Mouse (Mus musculus): ENCODE data around the gene Iqsec3.
"Not testable (repeated sequence)": the region's sequence is repeated elsewhere in the genome, so short reads cannot be mapped to it uniquely, and the experiment has no call there.

Iqsec3 gene

DNA sequence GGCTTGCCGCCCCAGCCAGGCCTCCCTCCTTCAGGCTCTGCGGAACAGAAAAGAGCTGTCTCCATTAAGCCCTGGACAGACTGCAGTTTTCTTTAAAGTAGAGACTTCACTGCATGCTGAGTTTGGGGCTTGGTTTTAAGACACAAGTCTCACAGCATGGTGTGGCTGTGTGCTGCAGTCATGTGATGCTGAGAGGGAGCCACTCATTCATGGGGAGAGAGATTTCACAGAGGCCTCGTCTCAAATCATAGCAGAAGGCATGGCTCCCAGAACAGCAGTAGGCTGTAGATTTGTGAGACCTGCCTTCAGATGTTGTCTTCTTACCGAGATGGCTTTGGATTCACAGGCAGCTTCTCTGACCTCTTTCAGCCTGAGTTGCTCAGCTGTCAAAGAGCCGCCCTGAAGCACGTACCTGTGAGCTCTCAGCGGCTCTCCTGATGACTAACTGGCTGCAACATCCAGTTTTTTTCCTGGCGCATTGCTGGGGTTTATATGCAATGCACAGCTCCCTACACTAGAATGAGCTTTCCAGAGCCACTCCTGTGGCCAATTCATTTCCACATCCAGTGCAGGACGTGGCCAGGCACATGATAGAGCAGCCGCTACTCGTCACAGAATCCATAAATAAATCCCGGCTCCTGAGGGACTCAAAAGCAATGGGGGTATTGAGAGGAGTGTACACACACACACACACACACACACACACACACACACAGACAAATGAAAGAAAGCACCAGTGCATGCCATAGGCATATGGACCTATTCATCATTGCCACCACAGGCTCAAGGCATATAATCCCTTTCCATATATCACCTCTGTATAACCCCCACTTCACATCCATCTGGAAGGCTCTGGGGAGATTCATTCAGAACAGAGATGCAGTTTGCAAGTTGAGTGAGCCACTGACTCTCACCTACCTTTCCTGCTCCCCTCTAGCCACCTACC lies 18.7 kb downstream of the Iqsec3 start:
- DNase-seq (ENCODE audit: low spot score): no peak

DNA sequence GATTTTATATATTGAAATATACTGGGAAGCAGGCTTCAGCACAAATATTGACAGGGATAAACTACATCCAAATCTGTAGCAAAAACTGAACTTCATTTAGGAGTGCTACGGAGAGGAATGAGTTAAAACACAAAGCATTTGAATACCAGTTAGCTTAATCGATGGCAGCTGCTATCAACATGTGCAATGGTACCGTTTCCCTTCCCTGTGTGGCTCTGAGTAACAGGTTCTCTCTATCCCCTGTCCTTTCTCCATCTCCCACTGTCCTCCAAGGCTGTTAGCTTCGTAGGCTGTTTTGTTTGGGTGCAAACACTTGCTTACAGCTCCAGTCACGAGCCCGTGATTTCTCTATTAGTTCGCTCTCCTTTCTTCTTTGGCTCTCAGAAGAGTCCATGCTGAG lies 19.7 kb downstream of the Iqsec3 start:
- DNase-seq (ENCODE audit: low spot score): no peak

DNA sequence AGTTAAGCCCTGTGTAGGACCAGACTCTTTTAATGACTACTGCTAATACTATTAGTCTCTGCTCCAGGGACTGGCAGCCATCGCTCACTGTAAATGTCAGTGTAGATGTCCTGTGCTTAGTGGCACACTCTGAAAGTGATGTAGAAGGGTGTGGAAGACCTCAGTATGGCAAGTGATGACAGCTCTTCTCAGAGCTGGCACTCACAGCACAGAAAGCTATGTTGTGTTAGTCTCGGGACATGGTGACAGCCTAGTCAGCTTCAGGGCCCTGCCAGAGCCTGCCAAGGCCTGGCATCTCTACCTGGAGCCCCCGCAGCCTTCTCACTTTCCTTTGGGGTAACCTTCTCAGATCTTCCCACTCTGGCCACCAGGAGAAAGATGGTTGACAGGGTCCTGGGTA lies 21.8 kb downstream of the Iqsec3 start:
- DNase-seq (ENCODE audit: low spot score): no peak

DNA sequence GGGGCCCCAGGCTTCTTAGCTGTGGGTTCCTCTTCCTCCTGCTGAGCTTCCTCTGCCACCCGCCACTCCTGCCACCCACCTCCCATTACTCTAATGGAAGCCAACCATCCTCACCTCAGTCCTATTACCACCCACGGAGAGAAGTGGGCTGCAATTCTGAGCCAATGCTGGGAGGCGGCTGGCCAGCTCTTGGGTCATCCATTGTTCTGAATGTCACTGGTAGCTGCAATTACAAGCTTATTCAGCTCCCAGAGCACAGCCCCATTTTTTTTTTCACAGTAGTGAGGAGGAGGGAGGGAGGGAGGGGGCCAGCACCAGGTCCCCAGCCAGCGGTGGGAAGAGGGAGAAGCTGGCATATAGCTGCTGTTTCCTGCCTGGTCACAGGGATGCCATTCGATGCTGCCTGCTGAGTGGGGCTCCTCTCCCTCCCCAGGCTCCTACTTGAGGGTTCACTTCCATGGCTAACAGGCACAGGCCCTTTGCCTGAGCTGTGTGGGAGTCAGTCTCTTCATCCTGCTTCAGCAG lies 32.7 kb downstream of the Iqsec3 start:
- DNase-seq (ENCODE audit: low spot score): no peak

DNA sequence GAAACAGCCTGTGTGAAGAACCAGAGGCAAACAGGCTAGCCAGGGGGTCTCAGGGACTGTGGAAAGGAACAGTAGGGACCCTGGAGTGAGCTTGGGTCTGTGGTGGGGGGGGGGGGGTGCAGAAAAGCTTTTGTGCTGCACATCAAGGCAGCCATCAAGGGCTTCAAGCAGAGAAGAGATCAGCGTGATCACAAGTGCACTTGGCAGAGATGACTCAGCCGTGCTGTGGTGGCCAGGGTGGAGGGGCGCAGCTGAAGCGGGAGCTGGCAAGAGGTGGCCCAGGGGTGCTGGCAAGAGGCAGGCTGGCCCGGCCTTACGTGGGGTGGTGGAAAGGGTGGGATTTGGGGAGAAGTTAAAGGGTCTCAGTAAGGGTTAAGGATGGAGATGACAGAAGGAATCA lies 48.6 kb downstream of the Iqsec3 start:
- DNase-seq (ENCODE audit: low spot score): no peak

DNA sequence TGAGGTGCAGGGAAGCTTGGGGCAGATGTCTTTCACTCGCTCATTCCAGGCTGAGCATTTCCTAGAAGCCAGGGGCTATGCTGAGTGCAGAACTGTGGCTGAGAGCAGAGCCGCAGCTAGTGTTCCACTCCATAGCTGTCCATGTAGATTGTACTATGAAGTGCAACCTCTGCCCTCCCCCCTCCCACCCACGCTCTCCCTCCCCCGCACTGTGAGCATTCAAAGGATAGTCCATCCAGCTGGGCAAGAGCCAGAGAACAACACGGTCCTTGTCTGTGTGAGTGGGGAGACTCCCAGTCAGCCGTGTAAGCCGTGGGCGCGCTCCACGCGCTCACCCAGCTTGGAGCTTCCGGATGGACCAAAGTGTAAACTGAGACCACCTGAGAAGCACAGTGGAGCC lies 49.1 kb downstream of the Iqsec3 start:
- DNase-seq (ENCODE audit: low spot score): no peak

DNA sequence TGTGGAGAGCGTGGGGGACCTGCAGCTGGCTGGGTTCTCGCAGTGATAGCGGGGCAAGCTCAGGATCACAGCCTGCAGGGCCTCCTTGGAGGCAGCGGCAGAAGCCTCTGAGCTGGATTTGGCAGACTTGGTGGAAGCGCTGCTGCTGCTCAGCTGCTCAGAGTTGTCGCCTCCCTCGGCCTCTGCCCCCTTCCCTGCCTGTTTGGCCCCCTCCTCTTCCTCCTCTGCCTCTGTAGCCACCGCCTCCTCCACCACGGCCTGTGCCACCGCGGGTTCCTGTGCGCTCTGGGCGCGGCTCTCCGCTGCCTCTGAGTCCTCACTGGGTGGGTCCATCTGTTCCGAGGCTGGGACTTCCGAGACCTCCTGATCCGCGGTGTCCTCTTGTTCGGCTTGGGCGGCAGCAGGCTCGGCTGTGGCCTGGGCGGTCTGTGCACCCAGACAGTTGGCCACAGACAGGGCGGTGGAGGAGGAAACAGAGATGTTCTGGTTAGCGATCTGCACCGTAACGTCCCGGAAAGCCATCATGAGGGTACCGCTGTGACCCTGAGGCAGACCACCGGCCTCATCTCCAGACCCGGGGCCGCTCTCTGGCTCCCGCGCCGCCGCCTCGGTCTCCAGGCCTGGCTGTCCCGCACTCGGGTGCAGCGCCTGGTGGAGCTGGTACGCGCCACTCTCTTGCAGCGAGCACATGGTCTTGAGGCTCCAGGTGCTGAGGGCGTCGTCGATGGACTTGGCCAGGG lies 60.8 kb downstream of the Iqsec3 start:
- DNase-seq (ENCODE audit: low spot score): no peak

DNA sequence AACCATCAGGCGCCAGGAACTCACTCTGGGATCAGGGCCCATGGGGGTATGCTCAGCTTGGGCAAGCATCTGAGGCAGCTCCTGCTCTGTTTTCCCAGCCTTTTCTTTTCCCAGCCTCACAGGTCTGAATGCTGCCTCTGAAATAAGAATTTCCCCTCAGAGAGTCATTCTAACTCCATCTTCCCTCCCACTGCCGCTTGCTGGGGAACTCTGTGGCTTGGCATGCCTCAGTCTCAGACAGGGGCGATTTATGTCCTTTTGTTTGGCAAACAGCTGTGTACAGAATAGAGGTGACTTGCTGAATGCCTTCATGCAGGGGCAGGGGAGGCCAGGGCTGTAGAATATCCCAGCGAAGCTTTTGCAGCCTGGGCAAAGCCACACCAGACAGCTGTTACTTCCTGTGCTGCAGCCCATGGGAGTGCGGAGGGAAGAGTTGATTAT lies 65.9 kb downstream of the Iqsec3 start:
- no peak for DNase-seq (ENCODE audit: low spot score)

DNA sequence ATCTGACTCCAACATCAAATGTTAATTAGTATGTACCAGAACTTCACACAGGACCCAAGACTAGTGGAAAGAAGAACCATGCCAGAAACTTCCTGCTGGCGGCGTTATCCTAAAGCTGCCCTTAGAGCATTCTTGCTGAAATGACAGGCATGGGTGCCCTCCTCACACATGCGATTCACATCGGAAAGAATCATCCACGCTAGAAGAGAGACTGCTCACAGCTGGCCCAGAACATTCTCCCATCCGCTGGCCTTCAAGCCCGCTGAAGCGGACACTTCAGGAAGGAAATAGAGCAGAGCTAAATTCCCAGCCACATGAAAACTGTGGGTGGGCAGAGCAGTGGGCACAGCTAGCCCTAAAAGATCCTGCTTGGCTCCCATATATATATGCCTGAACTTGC lies 68.2 kb downstream of the Iqsec3 start:
- no peak for DNase-seq (ENCODE audit: low spot score)

DNA sequence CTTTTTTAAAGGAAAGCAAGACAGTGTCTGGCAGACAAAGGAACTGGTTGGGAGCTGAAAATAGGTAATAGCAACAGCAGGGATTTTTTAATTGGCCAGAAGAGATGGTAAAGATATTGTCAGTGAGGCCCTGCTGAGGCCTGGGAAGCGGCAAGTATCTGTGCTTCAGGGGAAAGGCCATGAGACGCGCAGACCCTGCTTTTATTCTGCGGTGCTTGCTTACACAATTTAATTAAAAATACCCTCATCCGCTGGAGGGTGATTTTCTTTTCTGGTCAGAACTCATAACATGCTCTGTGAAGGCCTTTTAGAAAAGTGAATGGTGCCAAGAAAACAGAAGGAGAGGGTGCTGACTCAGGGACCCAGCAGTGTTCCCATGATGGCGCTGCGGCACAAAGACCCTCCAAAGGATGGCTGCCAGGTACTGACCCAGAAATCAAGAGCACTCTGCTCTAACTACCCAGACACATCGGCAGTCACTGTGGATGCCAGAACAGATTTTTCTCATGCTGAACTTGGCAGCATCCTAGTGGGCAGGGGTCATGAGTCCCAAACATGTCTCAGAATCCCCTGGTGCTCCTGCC lies 70.7 kb downstream of the Iqsec3 start:
- no peak for DNase-seq (ENCODE audit: low spot score)

DNA sequence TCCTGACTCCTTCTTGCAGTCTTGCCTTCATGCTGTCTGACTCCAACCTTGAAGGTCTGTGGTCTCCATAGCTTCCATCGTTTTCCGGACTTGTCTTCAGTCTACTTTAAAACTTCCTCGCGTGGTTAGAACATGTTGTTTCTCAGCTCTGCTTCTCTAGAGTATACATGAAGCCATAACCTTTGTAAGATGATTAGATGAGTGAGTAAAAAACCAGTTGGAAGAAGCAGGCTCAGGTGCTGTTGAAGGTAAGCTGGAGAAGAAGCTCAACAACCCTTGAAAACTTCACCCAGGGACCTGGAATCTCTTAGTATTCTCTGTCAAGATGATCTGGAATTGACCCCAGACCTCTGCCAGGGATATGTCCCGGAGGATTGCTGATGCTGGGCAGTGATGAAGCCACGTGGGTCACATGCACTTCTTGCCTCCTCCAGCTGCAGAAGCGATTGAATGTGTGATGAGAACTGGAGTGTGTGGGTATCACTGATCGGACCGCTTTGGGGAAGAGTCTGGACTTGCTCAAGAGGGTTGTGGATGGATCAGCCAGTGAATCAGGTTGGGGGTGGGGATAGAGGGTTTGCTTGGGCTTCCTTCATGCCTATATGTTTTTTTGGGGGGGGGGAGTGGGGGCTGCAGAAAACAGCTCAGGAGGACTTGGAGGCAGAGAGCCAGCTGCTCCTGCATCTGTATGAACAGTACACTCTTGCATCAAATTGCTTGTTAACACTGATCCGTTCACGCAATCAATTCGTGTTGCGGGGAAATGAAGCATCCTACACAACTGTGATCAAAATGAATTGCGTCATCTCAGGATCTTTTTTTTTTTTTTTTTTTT lies 71.4 kb downstream of the Iqsec3 start:
- DNase-seq (ENCODE audit: low spot score): no peak

DNA sequence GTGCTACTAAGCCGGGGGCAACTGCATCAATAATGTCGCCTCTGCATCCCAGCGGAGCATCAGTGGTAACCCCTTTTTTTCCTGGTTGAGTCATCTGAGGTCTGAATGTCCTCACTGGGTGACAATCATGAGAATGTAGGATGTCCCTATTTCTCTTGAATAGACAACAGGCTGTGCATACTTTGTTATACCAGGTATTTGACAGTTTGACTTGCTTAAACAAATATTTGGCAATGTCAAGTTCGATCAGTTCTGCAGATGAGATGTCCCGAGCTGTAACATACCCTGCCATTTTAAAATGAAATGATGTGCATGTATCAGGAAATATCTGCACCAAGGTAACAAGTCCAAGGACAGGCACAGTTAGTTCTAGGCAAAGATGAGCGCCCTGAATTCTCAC lies 72.3 kb downstream of the Iqsec3 start:
- no peak for DNase-seq (ENCODE audit: low spot score)

DNA sequence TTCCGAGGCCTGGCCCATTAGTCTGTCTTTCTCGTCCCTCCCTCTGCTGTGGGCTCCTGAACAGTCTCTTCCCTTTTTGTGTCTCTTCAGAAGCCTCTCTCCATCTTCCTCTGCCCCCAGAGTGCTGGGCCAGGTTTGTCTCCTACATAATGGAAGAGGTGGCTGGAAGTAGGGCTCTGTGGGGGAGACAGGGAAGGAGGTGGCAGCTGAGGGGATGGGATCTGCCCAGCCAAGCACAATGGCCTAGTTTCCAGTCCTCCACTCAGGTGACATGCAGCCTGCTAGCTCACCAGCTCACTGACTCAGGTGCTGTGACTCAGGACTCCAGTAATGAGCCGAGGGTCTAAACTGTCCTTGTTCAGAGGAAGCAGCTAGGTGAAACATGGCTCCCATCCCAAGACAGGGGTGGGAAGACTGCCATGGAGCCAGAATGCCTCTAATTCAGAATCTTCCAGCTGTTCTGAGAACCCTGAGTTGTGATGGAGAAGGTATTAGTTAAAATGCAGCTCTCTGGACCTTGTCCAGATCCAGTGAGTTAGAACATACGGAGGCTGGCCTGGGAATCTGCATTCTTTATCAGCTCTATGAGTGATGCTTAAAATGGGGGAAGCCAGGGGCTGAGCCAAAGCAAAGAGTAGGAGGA lies 80.7 kb downstream of the Iqsec3 start:
- DNase-seq (ENCODE audit: low spot score): no peak

DNA sequence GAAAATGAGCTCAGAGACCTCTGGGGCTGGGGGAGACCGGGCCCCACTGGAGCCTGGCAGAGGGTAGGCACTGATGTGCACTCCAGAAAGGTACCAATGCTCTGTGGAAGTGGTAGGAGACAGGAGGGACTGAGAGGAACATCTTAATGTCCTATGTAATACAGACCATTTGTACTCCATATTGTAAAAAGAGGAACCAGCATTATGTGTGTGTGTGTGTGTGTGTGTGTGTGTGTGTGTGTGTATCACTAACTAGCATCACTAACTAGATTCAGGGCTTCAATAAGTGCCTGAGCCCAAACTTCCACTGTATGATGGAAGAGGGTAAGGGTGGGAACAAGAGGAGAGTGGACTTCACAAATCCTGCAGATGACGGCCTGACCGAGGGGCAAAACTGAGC lies 88.1 kb downstream of the Iqsec3 start:
- no peak for DNase-seq (ENCODE audit: low spot score)

DNA sequence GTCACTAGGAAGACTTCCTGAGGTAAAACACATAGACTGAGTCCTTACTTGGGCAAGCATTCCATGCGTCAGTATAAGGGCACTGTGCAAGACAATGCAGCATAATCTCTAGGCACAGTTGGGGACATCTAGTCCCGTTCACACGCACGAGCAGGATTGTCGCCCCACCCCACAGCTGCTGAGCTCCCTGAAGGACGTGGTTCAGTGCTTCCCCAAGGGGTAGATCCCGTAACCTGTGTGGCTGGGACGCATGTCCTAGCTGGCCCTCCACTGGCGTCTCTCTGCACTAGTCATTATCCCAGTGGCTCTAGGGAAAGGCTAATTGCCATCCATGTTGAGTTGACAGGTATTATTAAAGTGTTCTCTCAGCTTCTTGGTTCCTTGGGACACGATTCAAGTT lies 91.4 kb downstream of the Iqsec3 start:
- no peak for DNase-seq (ENCODE audit: low spot score)

DNA sequence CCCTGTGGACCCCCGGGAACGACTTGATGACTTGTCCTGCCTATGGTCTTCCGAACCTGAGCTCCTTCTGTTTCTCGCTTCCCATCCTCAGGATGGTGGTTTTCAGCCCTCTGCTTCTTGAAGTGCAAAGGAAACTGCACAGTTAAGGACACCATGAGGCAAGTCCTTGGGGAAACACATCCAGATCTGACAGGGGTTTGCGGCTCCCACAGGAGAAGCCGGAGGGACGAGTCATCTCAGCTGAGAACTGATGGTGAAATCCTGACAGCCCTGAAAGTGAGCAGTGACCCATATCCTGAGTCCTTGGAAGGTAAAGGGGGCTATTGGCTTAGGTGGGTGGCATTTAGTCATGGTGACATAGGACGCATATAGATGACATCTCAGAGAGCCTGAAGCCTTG lies 92.9 kb downstream of the Iqsec3 start:
- DNase-seq (ENCODE audit: low spot score): no peak

DNA sequence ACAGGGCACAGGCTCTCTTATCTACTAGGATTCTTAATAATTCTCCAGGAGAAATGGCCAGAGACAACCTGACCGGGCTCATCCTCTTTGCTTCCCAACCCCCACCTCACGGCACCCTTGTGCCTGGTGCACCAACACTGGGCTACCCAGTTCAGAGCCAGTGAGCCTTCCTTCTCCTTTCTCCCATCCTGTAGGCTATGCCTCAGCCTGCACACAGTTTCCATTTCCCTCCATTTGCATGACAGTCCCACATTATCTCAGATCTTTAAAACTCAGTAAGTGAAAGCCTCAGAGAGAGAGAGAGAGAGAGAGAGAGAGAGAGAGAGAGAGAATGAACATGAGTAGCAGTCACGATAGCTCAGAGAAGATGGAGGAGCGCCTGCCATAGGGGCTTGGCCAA lies 95.2 kb downstream of the Iqsec3 start:
- DNase-seq (ENCODE audit: low spot score): no peak

DNA sequence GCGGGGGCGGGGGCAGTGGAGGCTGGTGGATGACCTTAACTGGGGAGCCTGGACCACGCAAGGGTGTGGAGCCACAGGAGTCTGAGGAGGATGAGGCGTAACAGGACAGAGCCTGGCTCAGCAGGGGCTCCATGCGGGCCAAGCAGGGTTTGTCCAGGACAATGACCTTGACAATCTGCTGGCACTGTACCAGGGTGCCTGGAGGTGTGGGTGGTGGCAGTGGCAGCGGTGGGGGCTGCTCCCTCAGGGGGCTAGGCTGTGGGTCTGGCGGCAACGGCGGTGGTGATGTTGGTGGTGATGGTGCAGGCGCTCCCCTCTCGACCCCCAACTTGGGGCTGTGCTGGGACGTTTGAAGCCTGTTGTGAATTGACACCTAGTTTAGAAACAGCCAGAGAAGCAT lies 97.3 kb downstream of the Iqsec3 start:
- DNase-seq (ENCODE audit: low spot score): no peak

DNA sequence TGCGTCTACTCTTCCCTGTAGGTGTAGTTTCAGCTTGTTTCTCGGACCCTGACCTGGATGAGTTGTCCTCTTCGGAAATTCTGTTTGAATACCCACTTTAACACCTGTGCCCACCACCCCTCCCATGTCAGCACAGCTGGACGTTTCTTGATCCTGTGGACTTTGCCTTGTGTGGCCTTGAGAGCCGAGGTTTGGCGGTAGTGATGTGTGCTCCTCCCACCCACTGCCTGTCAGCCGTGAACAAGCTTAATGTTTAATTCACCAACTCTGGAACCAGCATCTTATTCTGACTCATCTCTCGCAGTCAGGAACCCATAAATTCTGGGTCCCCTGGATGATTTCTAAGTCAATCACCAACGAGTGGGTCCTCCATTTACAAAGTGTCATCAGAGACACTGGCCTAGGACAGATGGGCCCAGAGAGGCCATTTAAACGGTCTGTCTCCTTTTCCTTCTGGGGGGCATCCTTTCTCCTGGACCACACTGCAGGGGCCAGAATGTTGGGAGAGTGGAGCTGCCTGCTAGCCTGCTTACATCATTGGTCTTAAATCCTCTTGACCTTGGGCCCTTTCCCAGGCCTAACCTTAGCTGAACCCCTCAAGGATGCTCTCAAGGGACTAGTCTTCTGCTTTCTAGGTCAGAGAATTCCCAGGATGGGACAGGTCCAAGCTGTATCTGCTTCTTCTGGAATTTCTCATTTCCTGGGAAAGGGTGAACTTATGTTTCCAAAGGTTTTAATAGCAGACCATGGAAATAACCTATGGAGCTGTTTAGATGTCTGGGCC lies 102.1 kb downstream of the Iqsec3 start:
- DNase-seq (ENCODE audit: low spot score): no peak

DNA sequence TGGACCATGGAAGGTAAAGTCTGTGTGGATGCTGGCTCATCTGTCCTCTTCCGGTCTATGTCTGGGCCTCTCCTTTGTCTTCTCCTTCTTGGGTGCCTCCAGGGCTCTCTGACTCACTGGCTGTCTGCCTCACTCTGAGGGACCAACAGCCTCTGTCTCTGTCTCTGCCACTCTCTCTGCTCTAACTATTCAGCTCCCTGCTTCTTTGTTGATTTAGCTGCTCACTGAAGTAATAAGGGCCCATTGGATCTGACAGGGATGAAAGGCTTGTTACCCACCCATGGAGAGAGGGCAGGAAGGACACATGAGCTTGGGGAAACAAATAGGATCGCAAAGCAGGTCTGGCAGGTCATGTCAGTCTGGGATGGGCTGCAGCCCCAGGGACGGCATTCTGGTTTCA lies 106.4 kb downstream of the Iqsec3 start:
- no peak for DNase-seq (ENCODE audit: low spot score)

DNA sequence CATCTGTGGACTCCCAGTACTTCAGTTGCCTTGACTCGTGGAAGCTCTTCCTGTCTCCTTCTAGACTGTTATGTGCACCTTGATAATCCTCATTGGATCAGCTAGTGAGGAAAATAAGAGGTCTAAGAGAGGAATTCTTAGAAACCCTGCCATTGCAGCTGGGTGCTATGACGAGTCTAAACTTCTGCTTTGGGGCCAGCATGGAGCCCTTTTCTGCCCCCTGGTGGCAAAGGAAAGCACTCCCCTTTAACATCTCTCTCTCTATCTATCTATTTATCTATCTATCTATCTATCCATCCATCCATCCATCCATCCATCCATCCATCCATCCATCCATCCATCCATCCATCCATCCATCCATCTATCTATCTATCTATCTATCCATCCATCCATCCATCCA lies 106.9 kb downstream of the Iqsec3 start:
- DNase-seq (ENCODE audit: low spot score): not testable (repeated sequence)

Data from T-cell, adult 2 months (primary cell).